Mouse (Mus musculus) liver, embryonic 16.5 days (tissue): ENCODE results near the gene Akap9. TPM values are rescaled to one million over a fixed set of nuclear protein-coding genes. Genes with fewer than 3 reads are reported as not detected.

Experiments
- ATAC-seq: fragments of 200-750 bp; cut with Nextera tagmentation; 2 replicates; pipeline ENCODE4 v1.8.0; 2017; ENCODE audit warnings: low read depth, mild to moderate bottlenecking, moderate number of reproducible peaks, moderate library complexity
- H3K27ac ChIP-seq: fragments of 300-500 bp; sonication (generic); 2 replicates; pipeline ENCODE4 v1.5.1; 2014; ENCODE audit warnings: mild to moderate bottlenecking, low read length
- H3K27me3 ChIP-seq: fragments of 300-500 bp; sonication (generic); 2 replicates; pipeline ENCODE4 v1.6.1; 2014; ENCODE audit warnings: low read depth, low read length, mixed read lengths; ENCODE audit not compliant: control insufficient read depth, insufficient read depth
- H3K36me3 ChIP-seq: fragments of 300-500 bp; sonication (generic); 2 replicates; pipeline ENCODE4 v1.6.1; 2014; ENCODE audit warnings: mild to moderate bottlenecking; ENCODE audit not compliant: control insufficient read depth, insufficient read depth
- H3K4me1 ChIP-seq: fragments of 300-500 bp; sonication (generic); 2 replicates; pipeline ENCODE4 v1.6.1; 2014; ENCODE audit warnings: low read depth, low read length, mixed read lengths; ENCODE audit not compliant: control insufficient read depth
- H3K4me2 ChIP-seq: fragments of 300-500 bp; sonication (generic); 2 replicates; pipeline ENCODE4 v1.6.1; 2014; ENCODE audit warnings: low read depth, low read length, mixed read lengths
- H3K4me3 ChIP-seq: fragments of 300-500 bp; sonication (generic); 2 replicates; pipeline ENCODE4 v1.5.1; 2014; ENCODE audit warnings: low read depth, mild to moderate bottlenecking, low read length
- H3K9ac ChIP-seq: fragments of 300-500 bp; sonication (generic); 2 replicates; pipeline ENCODE4 v1.6.1; 2014; ENCODE audit warnings: low read depth, low read length
- H3K9me3 ChIP-seq: fragments of 300-500 bp; sonication (generic); replicated peaks from 2 replicates; pipeline ENCODE4 v1.6.1; 2016; ENCODE audit warnings: low read length; ENCODE audit not compliant: control insufficient read depth
- WGBS: fragments of 180-500 bp; shearing (Covaris S2); extraction: QIAGEN DNeasy Blood & Tissue Kit; methylation state at CpG from one replicate; pipeline ENCODE4 v1.1.7; 2014; ENCODE audit not compliant: insufficient replicate concordance; 5-methylcytosine and 5-hydroxymethylcytosine counted together
- polyA plus RNA-seq: library from polyadenylated mRNA; unstranded; fragments of >200 nt; fragmentation: Nextera tagmentation; extraction: Ambion mirVana; gene quantifications from 2 replicates; pipeline ENCODE4 v1.2.1, GENCODE M21; 2015

Akap9 gene
- polyA plus RNA-seq, 1 experiment from 2014 or later: 26.1 TPM

GRCm38 (mm10) chr5:4040372-4040771, 112.5 kb downstream of the Akap9 start:
- H3K4me2 ChIP-seq: no peak overlapping the region
- ATAC-seq: no peak
- H3K27me3 ChIP-seq: no peaks in the 10 kb centered on the region
- H3K4me1 ChIP-seq: no peaks in the 10 kb centered on the region
- WGBS: 73% methylated on average over 6 of the region's 6 CpGs
- no peak overlapping the region for H3K4me3 ChIP-seq
- no peak overlapping the region for H3K9ac ChIP-seq
- H3K36me3 ChIP-seq: peaks cover 5% of the 10 kb centered on the region; the same call in 1 of the 2 replicates
- no peaks in the 10 kb centered on the region for H3K9me3 ChIP-seq
- no peak overlapping the region for H3K27ac ChIP-seq

GRCm38 (mm10) chr5:4040922-4041321, 113.1 kb downstream of the Akap9 start:
- H3K27ac ChIP-seq: no peak overlapping the region
- H3K27me3 ChIP-seq: no peaks in the 10 kb centered on the region
- H3K36me3 ChIP-seq: peaks cover 4% of the 10 kb centered on the region
- H3K4me2 ChIP-seq: no peak overlapping the region
- WGBS: 60% methylated on average over 2 of the region's 2 CpGs
- ATAC-seq: no peak
- H3K4me3 ChIP-seq: no peak overlapping the region
- no peak overlapping the region for H3K9ac ChIP-seq
- H3K4me1 ChIP-seq: no peaks in the 10 kb centered on the region
- no peaks in the 10 kb centered on the region for H3K9me3 ChIP-seq

GRCm38 (mm10) chr5:4060313-4060712, 132.5 kb downstream of the Akap9 start:
- Histone ChIP-seq H3K9me3 (no peaks in the 10 kb centered on the region), H3K27me3 (no peaks in the 10 kb centered on the region), H3K27ac (no peak overlapping the region), H3K9ac (no peak overlapping the region), H3K4me1 (no peaks in the 10 kb centered on the region), H3K4me2 (no peak overlapping the region), H3K4me3 (no peak overlapping the region), H3K36me3 (peaks cover 8% of the 10 kb centered on the region; the same call in 1 of the 2 replicates)
- no peak for ATAC-seq
- 85% methylated on average over 8 of the region's 8 CpGs for WGBS

GRCm38 (mm10) chr5:4066476-4067115, 138.7 kb downstream of the Akap9 start:
- Histone ChIP-seq H3K4me2 (no peak overlapping the region), H3K4me3 (no peak overlapping the region), H3K36me3 (peaks cover 13% of the 10 kb centered on the region; the same call in 1 of the 2 replicates), H3K9ac (no peak overlapping the region), H3K27me3 (no peaks in the 10 kb centered on the region), H3K4me1 (no peaks in the 10 kb centered on the region), H3K9me3 (no peaks in the 10 kb centered on the region), H3K27ac (no peak overlapping the region)
- 74% methylated on average over 18 of the region's 18 CpGs for WGBS
- ATAC-seq: no peak

- 55% methylated on average over 3 of the region's 3 CpGs for WGBS
- H3K9me3 ChIP-seq: no peaks in the 10 kb centered on the region
- no peak for ATAC-seq
- no peak overlapping the region for H3K4me3 ChIP-seq
- no peak overlapping the region for H3K4me2 ChIP-seq
- H3K27ac ChIP-seq: no peak overlapping the region
- H3K36me3 ChIP-seq: peaks cover 10% of the 10 kb centered on the region
- H3K4me1 ChIP-seq: no peaks in the 10 kb centered on the region
- H3K27me3 ChIP-seq: no peaks in the 10 kb centered on the region
- H3K9ac ChIP-seq: no peak overlapping the region
Observed at GRCm38 (mm10) chr5:4067203-4067602, 139.3 kb downstream of the Akap9 start.

GRCm38 (mm10) chr5:4079086-4079485, 151.2 kb downstream of the Akap9 start:
- Histone ChIP-seq H3K27ac (no peak overlapping the region), H3K9ac (no peak overlapping the region), H3K27me3 (no peaks in the 10 kb centered on the region), H3K36me3 (no peaks in the 10 kb centered on the region; the same call in 1 of the 2 replicates), H3K9me3 (no peaks in the 10 kb centered on the region), H3K4me1 (no peaks in the 10 kb centered on the region), H3K4me3 (no peak overlapping the region), H3K4me2 (no peak overlapping the region)
- no peak for ATAC-seq
- 72% methylated on average over 3 of the region's 3 CpGs for WGBS

GRCm38 (mm10) chr5:4080861-4081260, 153.0 kb downstream of the Akap9 start:
- Histone ChIP-seq H3K36me3 (no peaks in the 10 kb centered on the region; the same call in 1 of the 2 replicates), H3K9ac (no peak overlapping the region)

GRCm38 (mm10) chr5:4081513-4081912, 153.7 kb downstream of the Akap9 start:
- no peak overlapping the region for H3K4me3 ChIP-seq
- H3K4me2 ChIP-seq: no peak overlapping the region
- H3K36me3 ChIP-seq: no peaks in the 10 kb centered on the region; the same call in 1 of the 2 replicates
- no peaks in the 10 kb centered on the region for H3K9me3 ChIP-seq
- ATAC-seq: no peak
- WGBS: 58% methylated on average over 2 of the region's 2 CpGs
- H3K27me3 ChIP-seq: no peaks in the 10 kb centered on the region
- H3K27ac ChIP-seq: no peak overlapping the region
- no peak overlapping the region for H3K9ac ChIP-seq
- H3K4me1 ChIP-seq: no peaks in the 10 kb centered on the region

More at GRCm38 (mm10) chr5:4080861-4081260, 153.0 kb downstream of the Akap9 start:
- H3K4me2 ChIP-seq: no peak overlapping the region
- H3K9me3 ChIP-seq: no peaks in the 10 kb centered on the region
- no peak for ATAC-seq
- no peaks in the 10 kb centered on the region for H3K27me3 ChIP-seq
- H3K4me1 ChIP-seq: no peaks in the 10 kb centered on the region
- H3K27ac ChIP-seq: no peak overlapping the region
- H3K4me3 ChIP-seq: no peak overlapping the region
- 56% methylated on average over 2 of the region's 2 CpGs for WGBS

GRCm38 (mm10) chr5:4084948-4085347, 157.1 kb downstream of the Akap9 start:
- H3K9ac ChIP-seq: no peak overlapping the region
- H3K9me3 ChIP-seq: no peaks in the 10 kb centered on the region
- no peak overlapping the region for H3K4me3 ChIP-seq
- H3K27me3 ChIP-seq: no peaks in the 10 kb centered on the region
- H3K4me1 ChIP-seq: no peaks in the 10 kb centered on the region
- ATAC-seq: no peak
- peaks cover 3% of the 10 kb centered on the region for H3K36me3 ChIP-seq
- no peak overlapping the region for H3K27ac ChIP-seq
- H3K4me2 ChIP-seq: no peak overlapping the region
- WGBS: 72% methylated on average over 7 of the region's 7 CpGs
